Mouse (Mus musculus) G1E (cell line): ENCODE measurements around the gene Arid3c. TPM values are rescaled to one million over a fixed set of nuclear protein-coding genes. Genes with fewer than 3 reads are reported as not detected.

Experiments
- ATAC-seq: 2 replicates; pipeline ENCODE4 v1.8.0; 2016; ENCODE audit warnings: mild to moderate bottlenecking; ENCODE audit not compliant: insufficient number of reproducible peaks, poor library complexity, low FRiP score, severe bottlenecking; ENCODE audit errors: extremely low read depth
- DNase-seq: peaks from one replicate; pipeline ENCODE4 v3.0.0; 2012; ENCODE audit warnings: low spot score
- H3K27me3 ChIP-seq: 2 replicates; pipeline ENCODE4 v1.6.1; 2012; ENCODE audit warnings: mild to moderate bottlenecking, low read length, inconsistent platforms; ENCODE audit not compliant: insufficient read depth
- H3K36me3 ChIP-seq: replicated peaks from 2 replicates; pipeline ENCODE3; 2012; ENCODE audit warnings: mild to moderate bottlenecking, inconsistent platforms
- H3K4me1 ChIP-seq: 2 replicates; pipeline ENCODE4 v1.6.1; 2012; ENCODE audit warnings: low read depth, low read length, inconsistent platforms, mixed read lengths; ENCODE audit not compliant: insufficient read depth
- H3K4me3 ChIP-seq: 2 replicates; pipeline ENCODE4 v1.5.1; 2012; ENCODE audit warnings: low read depth, mild to moderate bottlenecking, inconsistent platforms, low read length, moderate library complexity, mixed read lengths
- H3K9me3 ChIP-seq: replicated peaks from 2 replicates; pipeline ENCODE4 v1.6.1; 2012; ENCODE audit warnings: inconsistent platforms
- CTCF ChIP-seq: IDR thresholded peaks from 2 replicates; pipeline ENCODE4 v1.5.1; 2012; ENCODE audit warnings: low read depth, low read length, inconsistent platforms, mixed read lengths
- GATA1 ChIP-seq: IDR thresholded peaks from 2 replicates; pipeline ENCODE4 v1.6.1; 2012; ENCODE audit warnings: borderline replicate concordance, low read length, inconsistent platforms, mixed read lengths
- GATA2 ChIP-seq: IDR thresholded peaks from 2 replicates; pipeline ENCODE4 v1.6.1; 2012; ENCODE audit warnings: low read depth, low read length, inconsistent platforms, borderline replicate concordance
- POLR2AphosphoS5 ChIP-seq: IDR thresholded peaks from 2 replicates; pipeline ENCODE4 v1.6.1; 2012; ENCODE audit warnings: low read depth, low read length, inconsistent platforms; ENCODE audit not compliant: insufficient replicate concordance
- TAL1 ChIP-seq: conservative IDR thresholded peaks from 2 replicates; pipeline ENCODE4 v1.6.1; 2012; ENCODE audit warnings: low read depth, low read length, inconsistent platforms, mixed read lengths
- polyA plus RNA-seq: library from polyadenylated mRNA; stranded (reverse); fragments of >175 nt; gene quantifications from 2 replicates; pipeline ENCODE4 v1.2.3, GENCODE M21; 2012
- total RNA-seq, 2 experiments: library from RNA; stranded (forward) in 1 of 2; stranded (reverse) in 1 of 2; fragments of 200-1000 nt in 1 of 2; fragments of >200 nt in 1 of 2; fragmentation: Nextera tagmentation in 1 of 2; gene quantifications; 2 replicates each; pipeline ENCODE4 v1.2.3; 2014 to 2017

Gene Arid3c
- total and polyA plus RNA-seq, 3 experiments = not detected

DNA sequence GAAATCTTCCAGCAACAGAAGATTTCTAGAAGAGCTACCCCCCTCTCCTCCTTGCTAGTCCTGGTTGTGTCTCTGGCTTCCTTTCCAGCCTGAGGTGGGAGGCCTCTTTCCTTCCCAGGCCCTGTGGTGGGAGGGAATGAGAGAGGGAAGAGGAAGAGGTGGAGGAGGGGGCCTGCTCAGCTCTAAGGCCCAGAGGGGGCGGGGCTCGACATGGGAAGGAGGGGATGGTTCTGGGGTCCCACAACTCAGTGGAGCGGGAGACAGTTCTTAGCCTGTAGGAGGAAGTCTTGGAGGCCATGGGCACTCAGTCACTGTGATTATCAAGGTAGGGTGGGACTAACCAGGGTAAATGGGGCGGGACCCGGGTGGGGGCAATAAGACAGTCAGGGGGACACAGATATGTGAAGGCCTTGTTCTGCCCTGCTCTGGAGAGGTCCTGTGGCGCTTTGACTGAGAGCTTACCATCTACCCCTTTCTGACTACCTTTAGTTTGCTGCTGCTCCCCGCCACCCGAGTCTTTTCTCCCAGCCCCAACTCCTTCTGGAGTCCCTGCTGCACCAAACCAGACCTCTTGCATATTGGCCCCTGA, 31.3 kb upstream of the Arid3c start:
- no peak for DNase-seq
- Histone ChIP-seq H3K36me3 (peaks cover 30% of the 10 kb centered on the region), H3K4me1 (peaks cover 35% of the 10 kb centered on the region), H3K27me3 (no peaks in the 10 kb centered on the region), H3K9me3 (no peaks in the 10 kb centered on the region), H3K4me3 (no peak overlapping the region)
- no peak for ATAC-seq
- TF ChIP-seq GATA1 (no peak), GATA2 (no peak), CTCF (no peak), TAL1 (no peak), POLR2AphosphoS5 (no peak)

DNA sequence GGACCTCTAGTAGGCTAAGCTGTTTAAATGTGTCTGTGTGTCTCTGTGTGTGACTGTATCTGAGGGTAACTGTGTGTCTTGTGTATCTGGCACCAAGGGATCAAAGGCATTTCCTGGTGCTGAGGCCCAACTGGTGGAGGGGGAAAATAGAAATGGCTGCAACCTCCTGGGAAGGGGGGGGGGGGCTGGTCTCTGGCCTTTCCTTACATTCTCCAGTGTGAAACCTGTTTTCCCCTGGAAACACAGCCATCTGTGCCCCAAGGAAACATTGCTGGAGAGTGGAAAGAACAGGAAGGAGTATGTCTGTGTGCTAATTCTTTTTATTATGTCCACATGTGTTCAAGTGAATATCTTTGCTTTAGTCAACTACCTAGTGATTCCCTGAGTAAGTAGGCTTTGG, 30.7 kb upstream of the Arid3c start:
- H3K4me1 ChIP-seq = peaks cover 40% of the 10 kb centered on the region
- H3K4me3 ChIP-seq = no peak overlapping the region
- TF ChIP-seq TAL1 = no peak
- no peak for TF ChIP-seq POLR2AphosphoS5
- TF ChIP-seq GATA2 = no peak
- TF ChIP-seq CTCF = no peak
- no peak for TF ChIP-seq GATA1
- DNase-seq (no peak), ATAC-seq (no peak)
- no peaks in the 10 kb centered on the region for H3K27me3 ChIP-seq
- H3K9me3 ChIP-seq = no peaks in the 10 kb centered on the region
- H3K36me3 ChIP-seq = peaks cover 35% of the 10 kb centered on the region

DNA sequence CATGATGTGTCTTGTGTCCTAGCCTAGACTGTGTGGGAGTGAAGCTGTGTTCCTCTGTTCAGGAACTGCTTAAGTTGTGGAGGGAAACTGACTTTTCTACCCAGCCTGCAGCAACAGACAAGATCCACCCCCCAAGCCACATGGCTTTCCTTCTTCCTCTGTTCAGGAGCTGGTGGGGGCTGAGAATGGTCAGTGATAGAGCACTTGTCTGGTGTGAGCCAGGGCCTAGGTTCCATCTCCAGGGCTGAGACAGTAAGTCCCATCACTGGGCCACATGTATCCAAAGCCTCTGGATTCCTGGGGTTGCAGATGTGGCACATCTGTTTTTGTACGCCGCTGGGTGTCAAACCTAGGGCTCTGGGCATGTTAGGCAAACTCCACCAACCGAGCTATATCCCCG, 30.0 kb upstream of the Arid3c start:
- peak overlapping the region; percentile 62; the same call in 1 of the 2 replicates for H3K4me3 ChIP-seq
- peaks cover 47% of the 10 kb centered on the region for H3K4me1 ChIP-seq
- H3K36me3 ChIP-seq = peaks cover 41% of the 10 kb centered on the region
- H3K27me3 ChIP-seq = no peaks in the 10 kb centered on the region
- H3K9me3 ChIP-seq = no peaks in the 10 kb centered on the region
- peak; percentile 10 for DNase-seq
- TF ChIP-seq GATA2 (no peak), CTCF (no peak), GATA1 (no peak), POLR2AphosphoS5 (no peak), TAL1 (no peak)
- no peak for ATAC-seq

DNA sequence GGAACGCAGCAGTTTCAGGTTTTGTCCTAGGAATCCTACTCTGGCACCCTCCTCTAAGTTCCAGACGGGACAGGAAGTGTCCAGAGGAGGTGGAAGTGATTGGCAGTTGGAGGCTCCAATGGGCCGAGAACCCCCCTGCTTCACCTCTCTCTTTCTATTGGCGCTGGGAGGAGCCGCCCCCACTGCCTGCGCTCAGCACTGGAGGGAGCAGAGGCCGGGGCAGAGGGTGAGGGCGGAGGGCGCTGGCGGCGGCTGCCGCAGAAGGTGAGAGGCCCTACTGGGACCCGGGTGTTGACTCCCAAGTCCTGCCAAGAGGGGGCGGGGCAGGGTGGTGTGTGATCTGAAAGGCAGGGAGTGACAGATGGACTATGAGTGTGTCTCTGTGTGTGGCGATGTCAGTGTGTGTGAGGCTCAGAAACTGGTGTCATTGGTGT, 29.4 kb upstream of the Arid3c start:
- DNase-seq = peak; percentile 91

DNA sequence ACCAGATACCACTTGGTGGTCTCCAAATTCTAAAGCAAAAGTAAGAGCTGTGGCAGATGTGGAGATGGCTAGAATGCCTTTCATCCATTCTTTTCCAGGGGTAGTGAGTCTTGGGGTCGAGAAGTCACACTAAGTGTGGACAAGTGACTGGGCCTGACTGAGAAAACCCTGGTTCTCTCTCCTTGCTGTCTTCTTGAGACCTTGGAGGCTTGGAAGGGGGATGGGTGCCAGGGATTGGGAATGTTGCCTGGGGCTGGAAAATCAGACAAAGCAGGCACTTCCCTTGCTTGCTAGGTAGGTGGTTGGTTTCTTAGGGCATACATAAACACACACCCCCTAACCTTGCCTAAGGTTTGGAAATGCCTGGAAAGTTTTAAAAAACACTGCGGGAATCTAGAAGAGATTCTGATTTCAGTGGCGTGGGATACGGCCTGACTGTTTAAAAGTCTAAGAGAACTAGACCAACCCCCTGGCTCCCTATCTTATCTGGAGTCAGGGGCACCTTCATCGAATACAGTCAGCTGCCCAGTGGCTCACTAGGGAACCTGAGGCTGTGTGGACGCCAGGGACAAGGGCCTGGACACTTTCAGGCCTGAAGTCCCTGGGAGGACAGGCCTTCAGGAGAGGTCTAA, 28.8 kb upstream of the Arid3c start:
- ATAC-seq (no peak), DNase-seq (no peak)
- H3K4me3 ChIP-seq = peak overlapping the region; percentile 62; the same call in 1 of the 2 replicates
- H3K4me1 ChIP-seq = peaks cover 56% of the 10 kb centered on the region
- H3K9me3 ChIP-seq = no peaks in the 10 kb centered on the region
- TF ChIP-seq POLR2AphosphoS5 (no peak), TAL1 (no peak)
- no peaks in the 10 kb centered on the region for H3K27me3 ChIP-seq
- H3K36me3 ChIP-seq = peaks cover 41% of the 10 kb centered on the region

More for the DNA sequence above, 29.4 kb upstream of the Arid3c start:
- no peak for TF ChIP-seq GATA1
- peak; percentile 89 for ATAC-seq
- Histone ChIP-seq H3K4me1 (peaks cover 51% of the 10 kb centered on the region), H3K9me3 (no peaks in the 10 kb centered on the region), H3K4me3 (peak overlapping the region; percentile 62; the same call in 1 of the 2 replicates), H3K36me3 (peaks cover 41% of the 10 kb centered on the region), H3K27me3 (no peaks in the 10 kb centered on the region)

DNA sequence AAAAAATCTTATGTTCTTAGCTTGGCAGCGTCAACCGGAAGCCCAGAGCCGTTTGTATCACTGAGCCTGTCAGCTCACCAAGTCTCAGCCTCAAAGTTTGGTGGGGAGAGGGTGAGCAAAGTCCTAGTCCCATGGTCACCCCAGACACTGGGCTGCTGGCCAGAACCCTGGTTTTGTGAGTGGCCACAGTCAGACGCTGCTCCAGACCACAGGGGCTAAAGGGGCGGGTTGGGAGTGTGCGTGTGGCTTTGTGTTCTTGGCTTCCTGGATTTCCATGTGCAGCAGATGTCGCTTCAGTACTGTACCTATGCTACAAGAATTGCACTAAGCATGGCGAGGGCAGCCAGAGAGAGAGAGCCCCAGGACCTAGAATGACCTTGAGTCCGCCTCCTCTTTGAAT, 28.3 kb upstream of the Arid3c start:
- TF ChIP-seq GATA1 (no peak), TAL1 (no peak), GATA2 (no peak), CTCF (no peak), POLR2AphosphoS5 (no peak)
- no peak for DNase-seq

DNA sequence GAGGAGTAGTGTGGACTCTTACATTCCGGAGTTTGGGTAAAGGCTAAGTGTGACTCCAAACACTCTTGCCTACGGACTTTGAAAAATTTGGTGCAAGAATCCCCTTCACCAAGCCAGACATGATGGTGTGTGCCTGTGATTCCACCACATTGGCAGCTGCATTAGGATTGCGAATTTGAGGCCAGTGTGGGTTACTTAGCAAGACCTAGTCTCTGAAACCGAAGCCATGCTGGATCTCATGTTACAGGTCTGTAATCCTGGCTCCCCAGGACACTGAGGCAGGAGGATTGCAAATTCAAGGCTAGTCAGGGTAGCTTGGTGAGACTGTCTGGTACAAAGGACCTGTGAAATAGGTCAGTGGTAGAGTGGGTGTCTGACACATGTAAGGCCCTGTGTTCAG, 27.8 kb upstream of the Arid3c start:
- Histone ChIP-seq H3K27me3 (no peaks in the 10 kb centered on the region), H3K36me3 (peaks cover 41% of the 10 kb centered on the region), H3K4me1 (peaks cover 59% of the 10 kb centered on the region), H3K4me3 (no peak overlapping the region), H3K9me3 (no peaks in the 10 kb centered on the region)
- no peak for TF ChIP-seq TAL1
- TF ChIP-seq CTCF = no peak
- TF ChIP-seq POLR2AphosphoS5 = no peak
- TF ChIP-seq GATA2 = no peak
- no peak for TF ChIP-seq GATA1
- ATAC-seq (no peak), DNase-seq (no peak)

More for the DNA sequence above, 28.3 kb upstream of the Arid3c start:
- Histone ChIP-seq H3K4me1 (peaks cover 59% of the 10 kb centered on the region), H3K27me3 (no peaks in the 10 kb centered on the region), H3K9me3 (no peaks in the 10 kb centered on the region), H3K36me3 (peaks cover 41% of the 10 kb centered on the region), H3K4me3 (no peak overlapping the region)
- ATAC-seq = no peak
